Mouse (Mus musculus): Measurements from ENCODE around the gene Gpc6. TPM values are rescaled to one million over a fixed set of nuclear protein-coding genes. Genes with fewer than 3 reads are reported as not detected.

Gpc6 gene
- polyA plus RNA-seq (2015; fragmentation: Nextera tagmentation; extraction: Ambion mirVana) = 4.5 and 5.7 TPM in 2 replicates

DNA sequence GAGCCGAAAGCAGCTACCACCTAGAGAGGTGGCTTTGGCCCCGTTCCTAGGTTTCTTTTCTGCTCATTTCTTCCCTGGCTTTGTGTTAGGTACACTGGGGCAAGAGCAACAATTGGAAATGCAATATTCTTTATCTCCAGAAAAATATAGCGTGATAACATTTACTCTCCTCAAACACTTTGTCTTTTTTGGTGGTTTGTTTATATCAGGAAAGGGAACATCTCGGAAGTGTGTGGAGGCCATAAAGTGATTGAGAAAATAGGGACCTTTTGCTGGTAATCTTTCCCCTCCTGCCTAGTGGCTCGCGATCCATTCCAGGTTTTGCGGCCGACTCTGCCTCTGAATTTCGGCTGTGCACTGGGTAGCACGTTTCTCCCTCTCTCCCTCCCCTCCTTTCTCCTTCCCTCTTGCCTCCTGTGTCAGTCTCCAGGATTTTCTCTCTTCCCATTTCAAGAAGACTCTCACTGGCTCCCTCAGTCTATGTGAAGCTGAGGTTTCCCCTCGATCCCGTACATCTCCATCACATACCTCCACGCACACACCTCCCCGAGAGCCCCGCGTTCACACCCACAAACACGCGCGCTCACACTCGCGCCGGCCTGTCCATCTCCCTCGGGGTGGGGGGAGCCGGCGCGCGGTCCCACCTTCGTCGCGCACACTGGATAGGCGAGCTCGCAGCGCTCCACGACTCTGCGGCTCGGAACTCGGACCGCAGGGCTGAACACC, at the start of gene Gpc6:
Gene Gpc6 (plus strand): TSS at position 440 of the 726 bp plus-strand sequence.

